Mouse (Mus musculus) kidney, adult 2 months (tissue): ENCODE data around the gene Robo2.

Source experiments
- CTCF ChIP-seq: fragments of 200-500 bp; conservative IDR thresholded peaks from 2 replicates; pipeline ENCODE4 v1.5.1; 2011; ENCODE audit warnings: low read depth, mild to moderate bottlenecking, control low read depth, low read length, moderate library complexity, mixed read lengths; ENCODE audit not compliant: insufficient read depth, insufficient read length
- POLR2A ChIP-seq: fragments of 200-500 bp; IDR thresholded peaks from one replicate; pipeline ENCODE4 v1.6.1; 2011; ENCODE audit warnings: low read depth, low read length, control low read depth

DNA sequence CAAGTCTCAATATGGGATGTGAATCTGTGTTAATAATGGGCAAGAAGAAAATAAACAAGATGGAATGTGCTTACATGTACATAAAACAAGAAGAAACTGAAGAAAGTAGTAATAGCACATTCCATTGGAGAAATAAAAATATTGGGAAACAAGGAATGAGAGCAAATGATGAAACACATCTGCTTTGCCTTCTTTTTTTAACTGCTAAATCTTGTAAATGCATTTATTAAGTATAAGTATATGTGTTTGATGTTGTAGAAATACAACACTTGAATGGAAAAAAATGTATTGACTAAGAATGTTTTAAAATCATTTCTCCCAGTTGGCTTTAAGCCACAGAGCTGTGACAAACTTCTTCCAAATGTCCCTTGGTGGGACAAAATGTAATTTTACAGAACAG lies 350.1 kb downstream of the Robo2 start:
- TF ChIP-seq CTCF (no peak), POLR2A (no peak)
